ENCODE assay signal across 8 mouse cellular contexts in genomic region chr4:136142267-136143192, GRCm38 (mm10). TPM values are rescaled to one million over a fixed set of nuclear protein-coding genes. Genes with fewer than 3 reads are reported as not detected.
DNase-seq lines count a peak whose midpoint lies in the region; ATAC-seq and TF ChIP-seq lines count a peak whose summit lies in the region.

No protein-coding gene starts in this region.

- no peak overlapping the region for H3K4me2 ChIP-seq in CH12.LX (ENCODE audit: insufficient read depth, low read depth, poor library complexity, severe bottlenecking)
- peak overlapping the region; percentile 83 for H3K4me2 ChIP-seq in embryonic facial prominence, embryonic 12.5 days (replicated peaks)
- peak overlapping the region; percentile 89 for H3K4me2 ChIP-seq in hindbrain, embryonic 13.5 days
- no peak overlapping the region for H3K4me2 ChIP-seq in liver, embryonic 16.5 days (ENCODE audit: low read depth, low read length)
- H3K4me2 ChIP-seq in stomach, embryonic 14.5 days (replicated peaks; ENCODE audit: low read depth, low read length), result peak overlapping the region; percentile 76

- ATAC-seq in embryonic facial prominence, embryonic 12.5 days (ENCODE audit: insufficient number of reproducible peaks, insufficient read depth, low FRiP score, low TSS enrichment), result no peak
- no peak for ATAC-seq in hindbrain, embryonic 13.5 days (ENCODE audit: low FRiP score)
- ATAC-seq in liver, embryonic 16.5 days (ENCODE audit: low read depth), result no peak
- ATAC-seq in stomach, embryonic 14.5 days (ENCODE audit: insufficient number of reproducible peaks, insufficient read depth, low FRiP score, low read depth), result no peak

- no peak for TF ChIP-seq EP300 in CH12.LX (IDR thresholded peaks at IDR 0.05; ENCODE audit: low read length)

- H3K36me3 ChIP-seq in CH12.LX (replicated peaks in 1 of 2; ENCODE audit: control insufficient read depth in 1 of 2, insufficient read depth in 1 of 2, low read length in 1 of 2), result no peaks in the 10 kb centered on the region
- peaks cover 3% of the 10 kb centered on the region; the same call in 1 of the 2 replicates for H3K36me3 ChIP-seq in embryonic facial prominence, embryonic 12.5 days
- no peaks in the 10 kb centered on the region for H3K36me3 ChIP-seq in hindbrain, embryonic 13.5 days
- H3K36me3 ChIP-seq in liver, embryonic 16.5 days (ENCODE audit: control insufficient read depth, insufficient read depth), result no peaks in the 10 kb centered on the region
- H3K36me3 ChIP-seq in stomach, embryonic 14.5 days (ENCODE audit: control insufficient read depth, insufficient read depth, low read length), result peaks cover 3% of the 10 kb centered on the region; the same call in 1 of the 2 replicates

- TF ChIP-seq RAD21 in CH12.LX (IDR thresholded peaks at IDR 0.05; ENCODE audit: low read depth, low read length), result no peak

- 2% methylated on average over 17 of the region's 17 CpGs for WGBS in embryonic facial prominence, embryonic 12.5 days
- WGBS in hindbrain, embryonic 13.5 days, result 8% methylated on average over 17 of the region's 17 CpGs
- WGBS in liver, embryonic 16.5 days (ENCODE audit: insufficient replicate concordance), result 18% methylated on average over 17 of the region's 17 CpGs
- WGBS in stomach, embryonic 14.5 days, result 4% methylated on average over 17 of the region's 17 CpGs

- peaks cover 4% of the 10 kb centered on the region; the same call in 1 of the 2 replicates for H3K79me2 ChIP-seq in CH12.LX (replicated peaks; ENCODE audit: control insufficient read depth, extremely low read depth, insufficient read depth, poor library complexity, severe bottlenecking)

- peaks cover 3 to 68% of the 10 kb centered on the region in 2 experiments; a peak in 3 of 4 replicates for H3K4me1 ChIP-seq in CH12.LX (ENCODE audit: control insufficient read depth in 1 of 2, insufficient read depth in 2 of 2)
- peaks cover 46% of the 10 kb centered on the region for H3K4me1 ChIP-seq in embryonic facial prominence, embryonic 12.5 days
- H3K4me1 ChIP-seq in hindbrain, embryonic 13.5 days (replicated peaks), result peaks cover 83% of the 10 kb centered on the region
- peaks cover 26% of the 10 kb centered on the region for H3K4me1 ChIP-seq in liver, embryonic 16.5 days (ENCODE audit: control insufficient read depth, low read depth, low read length)
- H3K4me1 ChIP-seq in stomach, embryonic 14.5 days (ENCODE audit: control insufficient read depth, insufficient read depth, low read length), result peaks cover 56% of the 10 kb centered on the region

- in situ Hi-C loops in CH12.LX (cut with MboI; ENCODE audit: low pct_ligation_motif_present, low pct_unique_long_range_greater_than_20kb, low sequenced_read_pairs), result loop anchor here (5.0 kb wide), 1 partner anchor 65 kb away; no protein-coding TSS in a partner anchor

- no peak for TF ChIP-seq POLR2A in CH12.LX (IDR thresholded peaks at IDR 0.05; ENCODE audit: low read depth, low read length)

- TF ChIP-seq CTCF in CH12.LX (conservative IDR thresholded peaks at IDR 0.05 in 1 of 2, IDR thresholded peaks at IDR 0.05 in 1 of 2; ENCODE audit: low read depth in 2 of 2, low read length in 2 of 2), result no peak

- H3K4me3 ChIP-seq in CH12.LX (replicated peaks in 1 of 3; ENCODE audit: low read depth in 2 of 3, low read length in 2 of 3, poor library complexity in 1 of 3), result no peak overlapping the region
- peak overlapping the region; percentile 97 for H3K4me3 ChIP-seq in embryonic facial prominence, embryonic 12.5 days
- H3K4me3 ChIP-seq in hindbrain, embryonic 13.5 days, result peak overlapping the region; percentile 63; the same call in 1 of the 2 replicates
- H3K4me3 ChIP-seq in liver, embryonic 16.5 days (ENCODE audit: low read depth, low read length), result no peak overlapping the region
- H3K4me3 ChIP-seq in stomach, embryonic 14.5 days (ENCODE audit: low read depth, low read length), result peak overlapping the region; percentile 69; the same call in 1 of the 2 replicates

- no peak overlapping the region for H3K27ac ChIP-seq in CH12.LX (ENCODE audit: insufficient read depth, low read depth)
- H3K27ac ChIP-seq in embryonic facial prominence, embryonic 12.5 days, result peak overlapping the region; percentile 99
- peak overlapping the region; percentile 87 for H3K27ac ChIP-seq in hindbrain, embryonic 13.5 days
- peak overlapping the region; percentile 60 for H3K27ac ChIP-seq in liver, embryonic 16.5 days (ENCODE audit: low read length)
- H3K27ac ChIP-seq in stomach, embryonic 14.5 days (ENCODE audit: low read length), result peak overlapping the region; percentile 97

- intact Hi-C loops in gastrocnemius, postnatal 36 days (cut with DNase I), result no loop called here

- dilution Hi-C loops in CH12.LX (cut with MboI; ENCODE audit: extremely low pct_ligation_motif_present, extremely low pct_unique_long_range_greater_than_20kb, low sequenced_read_pairs), result no loop called here

- DNase-seq in CH12.LX (ENCODE audit: extremely low read depth) (no peak), MN1 (ENCODE audit: low spot score) (no peak)
- no peak for DNase-seq in adrenal gland, adult 18-20 months (ENCODE audit: low spot score in 2 of 2)
- DNase-seq in gastrocnemius, postnatal 36 days, result no peak

- peak overlapping the region; percentile 20; the same call in 1 of the 2 replicates for H3K9ac ChIP-seq in CH12.LX (ENCODE audit: insufficient read depth, low read depth)
- peak overlapping the region; percentile 27 for H3K9ac ChIP-seq in embryonic facial prominence, embryonic 12.5 days
- peak overlapping the region; percentile 87 for H3K9ac ChIP-seq in hindbrain, embryonic 13.5 days
- H3K9ac ChIP-seq in liver, embryonic 16.5 days (ENCODE audit: low read depth, low read length), result no peak overlapping the region
- no peak overlapping the region for H3K9ac ChIP-seq in stomach, embryonic 14.5 days (replicated peaks; ENCODE audit: low read depth, low read length)

- peaks cover 81% of the 10 kb centered on the region for H3K27me3 ChIP-seq in CH12.LX (replicated peaks)
- no peaks in the 10 kb centered on the region for H3K27me3 ChIP-seq in embryonic facial prominence, embryonic 12.5 days
- peaks cover 21% of the 10 kb centered on the region; the same call in 1 of the 2 replicates for H3K27me3 ChIP-seq in hindbrain, embryonic 13.5 days
- H3K27me3 ChIP-seq in liver, embryonic 16.5 days (ENCODE audit: control insufficient read depth, insufficient read depth, low read depth, low read length), result peaks cover 86% of the 10 kb centered on the region
- no peaks in the 10 kb centered on the region for H3K27me3 ChIP-seq in stomach, embryonic 14.5 days (ENCODE audit: control insufficient read depth, insufficient read depth, low read length)

- no peaks in the 10 kb centered on the region for H3K9me3 ChIP-seq in CH12.LX (replicated peaks; ENCODE audit: low read length)
- H3K9me3 ChIP-seq in embryonic facial prominence, embryonic 12.5 days, result no peaks in the 10 kb centered on the region
- H3K9me3 ChIP-seq in hindbrain, embryonic 13.5 days, result no peaks in the 10 kb centered on the region
- H3K9me3 ChIP-seq in liver, embryonic 16.5 days (replicated peaks; ENCODE audit: control insufficient read depth, low read length), result no peaks in the 10 kb centered on the region
- H3K9me3 ChIP-seq in stomach, embryonic 14.5 days (ENCODE audit: control insufficient read depth, low read depth, low read length), result no peaks in the 10 kb centered on the region

TF ChIP-seq in CH12.LX, 34 proteins besides CTCF, POLR2A, EP300 and RAD21:
- TF ChIP-seq TBP (conservative IDR thresholded peaks at IDR 0.05; ENCODE audit: low read depth, low read length) (no peak), SMC3 (IDR thresholded peaks at IDR 0.05; ENCODE audit: low read depth, low read length) (no peak), PAX5 (IDR thresholded peaks at IDR 0.05; ENCODE audit: low read length) (no peak), MAX (IDR thresholded peaks at IDR 0.05; ENCODE audit: low read length) (no peak), ELF1 (IDR thresholded peaks at IDR 0.05; ENCODE audit: low read depth, low read length) (no peak), BHLHE40 (IDR thresholded peaks at IDR 0.05; ENCODE audit: low read depth, low read length) (no peak), MAFK (IDR thresholded peaks at IDR 0.05; ENCODE audit: insufficient replicate concordance, low read length) (no peak)

RNA-seq across cellular contexts. Expression of gene Id3, which starts 0.8 kb away (rescaled TPM):
- total RNA-seq in CH12.LX (2012; rRNA removed) (41.1 and 85.5 TPM in 2 replicates), CH12.LX (2014; rRNA removed) (96.0 and 116 TPM in 2 replicates)
- polyA plus RNA-seq in CH12.LX (2012; ENCODE audit: insufficient read length, low read depth), result 17.6 and 18.3 TPM in 2 replicates
- polyA plus RNA-seq in embryonic facial prominence, embryonic 12.5 days (2016; fragmentation: Nextera tagmentation; extraction: Ambion mirVana), result 612 and 623 TPM in 2 replicates
- polyA plus RNA-seq in hindbrain, embryonic 13.5 days (2015; fragmentation: Nextera tagmentation; extraction: Ambion mirVana), result 234 and 269 TPM in 2 replicates
- polyA plus RNA-seq in liver, embryonic 16.5 days (2015; fragmentation: Nextera tagmentation; extraction: Ambion mirVana), result 37.5 and 40.6 TPM in 2 replicates
- polyA plus RNA-seq in stomach, embryonic 14.5 days (2014; fragmentation: Nextera tagmentation; extraction: Ambion mirVana), result 384 and 404 TPM in 2 replicates
- total RNA-seq in adrenal gland, adult 18-20 months (2021), result 10 to 100 TPM; 47.4 to 77.7 TPM
- total RNA-seq in gastrocnemius, postnatal 36 days (2021), result 10 to 100 TPM; 13.8 to 14.1 TPM

RNA-seq across cellular contexts. Expression of gene E2f2, which starts 29.7 kb away (rescaled TPM):
- total RNA-seq in CH12.LX (2012; rRNA removed) (7.2 and 7.6 TPM in 2 replicates), CH12.LX (2014; rRNA removed) (4.4 and 4.9 TPM in 2 replicates)
- 3.9 and 6.1 TPM in 2 replicates for polyA plus RNA-seq in CH12.LX (2012; ENCODE audit: insufficient read length, low read depth)
- 8.3 and 8.7 TPM in 2 replicates for polyA plus RNA-seq in embryonic facial prominence, embryonic 12.5 days (2016; fragmentation: Nextera tagmentation; extraction: Ambion mirVana)
- polyA plus RNA-seq in hindbrain, embryonic 13.5 days (2015; fragmentation: Nextera tagmentation; extraction: Ambion mirVana), result 2.7 and 3.2 TPM in 2 replicates
- 83.5 and 93.6 TPM in 2 replicates for polyA plus RNA-seq in liver, embryonic 16.5 days (2015; fragmentation: Nextera tagmentation; extraction: Ambion mirVana)
- 3.5 and 4.4 TPM in 2 replicates for polyA plus RNA-seq in stomach, embryonic 14.5 days (2014; fragmentation: Nextera tagmentation; extraction: Ambion mirVana)
- 1 to 10 TPM; 1.9 to 3.2 TPM for total RNA-seq in adrenal gland, adult 18-20 months (2021)
- total RNA-seq in gastrocnemius, postnatal 36 days (2021), result 1 to 10 TPM; 1.3 to 1.9 TPM

Comparison
In these comparisons a context has a peak if more than half of its experiments do, and no peak if none do; other contexts are left out.
1. H3K4me2 ChIP-seq: peak in embryonic facial prominence, embryonic 12.5 days (single experiment), hindbrain, embryonic 13.5 days (single experiment) and stomach, embryonic 14.5 days (single experiment); none in CH12.LX (single experiment) and liver, embryonic 16.5 days (single experiment).
2. H3K4me3 ChIP-seq: peak in embryonic facial prominence, embryonic 12.5 days (single experiment), hindbrain, embryonic 13.5 days (single experiment) and stomach, embryonic 14.5 days (single experiment); none in CH12.LX (0 of 3) and liver, embryonic 16.5 days (single experiment).
3. H3K9ac ChIP-seq: peak in CH12.LX (single experiment), embryonic facial prominence, embryonic 12.5 days (single experiment) and hindbrain, embryonic 13.5 days (single experiment); none in liver, embryonic 16.5 days (single experiment) and stomach, embryonic 14.5 days (single experiment).